Mouse (Mus musculus) left cerebral cortex, adult 11 months (tissue): ENCODE data around the gene Chd3.

Experiments used
- DNase-seq: peaks from one replicate; pipeline ENCODE4 v3.0.0; 2022; ENCODE audit warnings: low spot score

Gene Chd3

DNA sequence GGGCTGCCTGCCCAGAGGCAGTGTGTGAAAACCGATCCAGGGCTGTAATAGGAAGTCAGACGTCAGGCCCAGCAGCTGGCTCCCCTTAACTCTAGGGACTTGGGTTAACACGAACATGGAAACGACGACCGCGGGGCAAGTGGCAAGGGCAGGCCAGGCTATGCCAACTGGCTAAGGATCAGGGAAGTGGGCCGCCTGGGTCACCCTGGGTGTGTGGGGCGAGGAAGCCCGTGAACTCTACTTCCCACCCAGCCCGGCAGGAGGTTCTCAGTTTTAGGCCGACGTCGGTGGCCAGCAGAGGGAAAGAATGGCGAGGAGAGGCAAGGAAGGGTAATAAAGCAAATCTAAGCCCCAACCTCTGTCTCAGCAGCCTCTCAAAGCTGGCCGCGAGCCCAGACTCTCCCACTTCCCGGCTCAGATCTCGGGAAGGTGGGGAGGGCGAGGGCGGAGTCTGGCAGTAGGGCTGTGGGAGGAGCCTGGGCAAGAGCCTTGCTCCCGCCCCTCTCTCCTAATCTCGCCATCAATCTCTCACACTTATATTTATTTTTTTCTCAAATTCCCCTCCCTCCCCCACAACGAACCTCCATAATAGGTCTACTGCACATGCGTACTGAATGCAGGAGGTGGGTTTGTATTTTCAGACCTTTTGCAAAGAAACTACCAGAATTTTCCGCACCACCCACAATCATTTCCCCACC is 2.9 kb downstream of the Chd3 start:
- DNase-seq: peak; percentile 92

DNA sequence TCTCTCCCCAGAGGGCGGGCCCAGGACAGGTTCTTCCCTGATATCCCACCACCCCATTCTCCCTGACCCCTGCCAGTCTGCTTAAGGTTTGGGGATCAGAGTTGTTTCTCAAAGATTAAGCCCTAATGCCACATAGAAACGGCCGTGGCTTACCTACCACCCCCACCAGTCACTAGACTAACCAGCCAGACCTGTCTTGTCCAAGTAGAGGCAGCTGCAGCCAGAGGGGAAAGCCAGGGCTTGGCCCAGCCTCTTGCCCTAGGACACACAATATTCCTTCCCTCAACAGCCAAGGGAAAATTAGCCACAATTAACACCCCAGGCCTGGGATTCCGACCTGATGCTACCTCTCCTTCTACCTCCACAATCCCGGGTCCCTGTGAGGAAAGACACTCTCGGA is 3.5 kb downstream of the Chd3 start:
- no peak for DNase-seq

DNA sequence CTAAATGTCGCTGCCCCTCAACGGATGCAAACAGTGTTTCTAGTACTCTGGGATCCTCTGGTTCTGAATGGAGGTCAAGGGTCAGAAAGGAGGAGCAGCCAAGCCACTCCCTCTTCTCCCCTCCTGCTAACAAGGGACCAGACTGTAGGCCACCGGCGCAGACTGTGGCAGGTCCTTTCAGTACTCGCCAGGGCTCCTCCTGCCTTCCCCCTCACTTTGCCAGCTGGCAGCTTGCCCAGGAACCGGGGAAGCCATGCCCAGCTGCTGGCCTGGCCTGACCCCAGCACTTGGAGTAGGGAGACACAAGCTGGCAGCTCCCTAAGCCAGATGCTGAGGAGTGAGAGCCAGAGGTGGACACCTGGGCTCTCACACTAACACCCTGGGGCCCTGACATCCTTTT is 4.3 kb downstream of the Chd3 start:
- peak; percentile 87 for DNase-seq

DNA sequence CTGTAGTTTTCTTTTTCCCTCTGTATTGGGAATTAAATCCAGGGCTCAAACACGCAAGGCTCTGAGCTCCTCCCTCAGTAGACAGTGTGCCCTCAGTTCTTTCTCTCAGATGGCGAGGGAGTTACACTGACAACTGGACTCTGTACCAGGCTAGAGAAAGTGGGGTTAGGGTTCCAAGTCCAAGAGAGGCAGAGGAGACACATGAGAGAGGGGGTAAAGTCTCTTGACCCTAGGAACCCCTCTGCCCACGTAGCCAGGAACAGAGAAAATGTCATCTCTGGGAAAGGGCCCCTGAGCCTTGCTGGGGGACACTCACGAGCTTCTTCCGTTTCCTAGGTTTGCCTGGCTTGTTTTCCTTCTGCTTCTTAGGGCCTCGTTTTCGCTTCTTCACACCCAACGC is 4.8 kb downstream of the Chd3 start:
- no peak for DNase-seq

DNA sequence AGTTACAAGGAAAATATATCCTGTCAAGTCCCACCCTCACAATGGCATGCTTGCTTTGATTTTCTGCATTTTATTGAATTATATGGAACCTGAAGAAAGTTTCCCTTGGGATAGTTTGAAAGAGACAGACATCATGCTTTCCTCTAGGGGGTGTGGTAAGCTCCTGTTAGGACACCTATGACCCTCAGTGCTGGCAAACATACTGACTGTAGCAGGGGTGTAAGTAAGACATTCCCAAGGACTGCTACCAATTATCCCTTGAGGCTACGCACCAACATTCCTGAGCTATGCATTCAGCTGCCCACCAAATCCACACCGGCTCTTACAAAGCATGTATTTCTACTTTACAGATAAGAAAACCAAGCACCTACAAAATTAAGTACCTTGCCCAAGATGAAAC is 6.7 kb downstream of the Chd3 start:
- DNase-seq: no peak

DNA sequence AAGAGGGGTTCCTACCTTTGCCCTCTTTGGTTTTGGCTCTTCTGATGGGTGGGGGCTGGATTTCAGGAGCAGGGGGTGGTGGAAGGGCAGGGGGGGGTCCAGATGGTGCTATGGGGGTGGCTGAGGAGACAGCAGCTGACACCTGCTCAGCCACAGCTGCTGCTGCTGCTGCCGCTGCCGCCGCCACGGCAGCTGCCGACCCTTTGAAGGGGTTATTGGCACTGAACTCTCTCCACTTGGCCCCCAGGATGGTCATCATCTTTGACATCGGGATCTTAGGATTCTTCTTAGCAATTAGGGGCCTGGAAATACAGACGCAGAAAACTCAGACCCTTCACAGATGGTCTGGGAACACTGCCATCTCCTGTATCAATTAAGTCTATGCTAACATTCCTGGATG is 7.2 kb downstream of the Chd3 start:
- DNase-seq: no peak

DNA sequence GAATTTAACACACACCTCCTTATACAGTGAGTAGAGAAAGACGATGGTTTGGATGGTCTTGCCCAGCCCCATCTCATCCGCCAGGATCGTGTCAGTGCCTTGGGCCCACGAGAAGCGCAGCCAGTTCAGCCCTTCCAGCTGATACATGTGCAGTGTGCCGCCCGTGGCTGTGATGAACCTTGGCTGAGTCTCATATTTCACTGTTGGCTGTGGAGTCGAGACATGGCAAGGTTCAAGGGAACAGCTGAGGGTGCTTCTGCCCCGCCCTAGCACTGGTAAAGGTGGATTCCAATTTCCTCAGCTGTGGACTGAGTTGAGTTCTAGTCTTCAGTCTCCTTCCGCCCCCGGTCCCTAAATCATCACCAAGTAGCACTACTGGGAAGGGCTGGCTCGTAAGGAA is 11.5 kb downstream of the Chd3 start:
- no peak for DNase-seq

DNA sequence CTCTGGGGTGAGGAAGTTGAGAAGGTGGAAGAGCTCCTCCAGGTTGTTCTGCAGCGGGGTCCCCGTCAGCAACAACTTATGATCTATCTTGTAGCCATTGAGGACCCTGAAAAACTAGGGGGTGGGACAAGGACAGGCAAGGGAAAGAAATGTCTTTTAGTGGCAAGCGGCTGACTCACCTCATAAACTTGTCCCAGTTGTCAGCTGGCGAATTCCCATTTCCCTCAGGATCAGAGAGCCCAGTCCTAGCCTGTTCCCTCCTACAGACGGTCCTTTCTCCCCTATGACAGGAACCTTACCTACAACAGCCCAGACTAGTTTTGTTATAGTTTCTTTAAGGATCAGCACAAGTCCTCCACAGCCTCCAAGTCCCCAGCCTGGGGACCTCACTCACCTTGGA is 12.7 kb downstream of the Chd3 start:
- no peak for DNase-seq

DNA sequence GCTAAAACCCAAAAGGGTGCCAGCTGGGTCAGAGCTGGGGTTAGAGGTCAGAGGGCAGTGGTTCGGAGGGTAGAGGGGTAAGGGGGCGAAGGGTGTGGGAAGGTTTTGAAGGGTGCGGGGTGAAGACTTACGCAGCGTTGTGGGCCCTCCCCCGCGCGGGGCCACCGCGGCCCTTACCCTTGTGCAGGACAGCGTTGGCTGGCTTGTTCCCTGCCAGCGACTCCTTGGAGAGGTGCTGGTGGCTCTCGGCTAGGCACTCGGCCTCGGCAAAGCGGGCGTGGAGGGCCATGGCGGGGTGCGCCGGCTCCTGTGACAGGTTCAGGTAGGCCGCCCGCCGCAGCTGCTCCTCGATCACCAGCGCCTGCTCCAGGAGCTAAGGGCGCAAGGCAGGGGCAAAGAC is 22.8 kb downstream of the Chd3 start:
- no peak for DNase-seq

DNA sequence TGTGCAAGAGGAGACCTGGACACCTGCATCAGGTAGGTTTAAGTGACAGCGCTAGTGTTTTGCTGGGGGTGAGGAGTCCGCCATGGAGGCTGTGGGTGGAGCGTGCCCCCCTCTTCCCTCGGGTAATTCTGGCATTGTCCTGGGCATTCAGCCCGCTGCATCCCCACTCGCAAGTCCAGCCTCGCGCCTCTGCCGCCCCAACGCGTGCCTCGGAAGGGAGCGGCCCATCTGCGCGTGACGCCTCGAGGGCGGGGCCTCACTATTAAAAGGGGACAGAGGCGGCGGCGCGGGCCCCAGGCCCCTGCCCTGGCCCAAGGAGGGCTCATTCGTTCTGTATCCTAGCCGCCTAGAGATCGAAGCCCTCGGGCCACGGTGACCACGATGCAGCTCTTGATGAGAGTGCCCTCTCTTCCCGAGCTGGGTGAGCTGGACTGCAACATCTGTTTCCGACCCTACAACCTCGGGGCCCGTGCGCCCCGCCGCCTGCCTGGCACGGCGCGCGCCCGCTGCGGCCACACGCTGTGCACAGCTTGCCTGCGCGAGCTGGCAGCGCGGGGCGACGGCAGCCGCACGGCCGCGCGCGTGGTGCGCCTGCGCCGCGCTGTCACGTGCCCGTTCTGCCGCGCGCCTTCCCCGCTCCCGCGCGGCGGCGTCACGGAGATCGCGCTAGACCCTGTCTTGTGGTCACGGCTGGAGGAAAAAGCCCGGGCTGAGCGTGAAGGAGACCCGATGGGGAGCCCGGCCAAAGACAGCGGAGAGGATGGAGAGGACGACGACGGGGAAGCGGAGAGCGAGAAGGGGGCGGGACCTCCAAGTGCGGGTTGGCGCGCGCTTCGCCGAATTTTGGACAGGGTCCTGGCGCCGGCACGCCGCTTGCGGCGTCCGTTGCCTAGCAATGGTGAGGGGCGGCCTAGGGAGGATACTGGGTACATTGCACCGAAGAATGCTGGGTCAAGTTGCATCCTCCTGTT is 28.8 kb downstream of the Chd3 start, which contains the start of gene Rnf227:
Rnf227 (plus strand) TSS at position 301 of the 971 bp plus-strand sequence.
- peak; percentile 66 for DNase-seq

DNA sequence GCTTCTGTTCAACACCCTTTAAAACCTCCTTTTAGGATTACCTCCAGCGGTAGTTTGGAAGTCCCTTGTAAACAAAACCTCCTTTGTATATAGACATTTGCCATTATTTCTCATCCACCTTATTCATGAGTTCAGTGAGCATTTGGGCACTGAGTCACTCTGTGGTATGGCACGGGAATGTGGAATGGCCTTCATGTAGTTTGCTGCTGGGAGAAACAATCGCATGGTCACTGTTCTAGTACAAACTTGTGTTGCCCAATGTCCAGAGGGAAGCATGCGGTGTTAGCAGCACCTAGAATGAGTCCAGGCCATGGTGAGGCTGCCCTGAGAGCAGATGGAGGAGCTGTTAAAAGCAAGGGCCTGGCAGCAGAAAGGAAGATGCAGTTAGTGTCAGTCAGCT is 34.4 kb downstream of the Chd3 start:
- no peak for DNase-seq

DNA sequence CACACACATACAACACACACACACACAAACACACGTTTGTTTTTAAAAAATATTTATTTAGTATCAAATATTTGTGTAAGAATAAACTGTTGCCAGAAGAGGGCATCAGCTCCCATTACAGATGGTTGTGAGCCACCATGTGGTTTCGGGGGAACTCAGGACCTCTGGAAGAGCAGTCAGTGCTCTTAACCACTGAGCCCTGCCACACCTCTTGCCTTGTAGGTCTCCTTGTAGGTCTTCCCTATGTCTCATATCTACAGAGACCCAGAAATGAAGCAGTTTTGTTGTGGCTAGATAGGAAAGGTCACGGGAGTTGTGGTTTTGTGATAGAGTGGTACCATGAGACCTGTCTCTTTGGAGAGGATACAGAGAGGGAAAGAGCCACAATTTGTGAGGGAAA is 35.3 kb downstream of the Chd3 start:
- no peak for DNase-seq

DNA sequence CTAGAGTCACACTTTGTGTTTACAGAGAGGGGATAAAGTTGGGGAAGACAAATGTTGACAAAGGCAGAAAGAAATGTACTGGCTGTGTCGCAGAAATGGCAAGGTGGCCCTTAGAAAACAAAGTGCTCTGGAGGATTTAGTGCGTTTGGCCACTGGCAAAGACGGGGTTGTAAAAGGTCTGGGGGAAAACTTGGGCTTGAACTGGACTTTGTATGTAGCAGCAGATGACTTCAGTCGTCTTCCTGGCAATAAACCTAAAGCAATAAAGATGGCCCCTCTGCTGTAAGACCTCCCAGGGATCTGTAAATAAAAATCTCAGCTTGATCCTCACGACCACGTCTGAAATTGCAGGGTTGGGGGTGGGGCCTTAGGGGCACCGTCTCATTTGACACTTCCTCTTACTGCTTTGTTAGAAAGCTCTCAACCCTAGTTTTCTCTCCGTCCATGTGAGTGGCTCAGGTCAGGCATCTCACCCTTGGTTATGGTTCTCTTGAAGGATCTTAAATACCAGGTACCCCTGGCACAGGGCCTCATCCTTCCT is 36.4 kb downstream of the Chd3 start:
- no peak for DNase-seq

DNA sequence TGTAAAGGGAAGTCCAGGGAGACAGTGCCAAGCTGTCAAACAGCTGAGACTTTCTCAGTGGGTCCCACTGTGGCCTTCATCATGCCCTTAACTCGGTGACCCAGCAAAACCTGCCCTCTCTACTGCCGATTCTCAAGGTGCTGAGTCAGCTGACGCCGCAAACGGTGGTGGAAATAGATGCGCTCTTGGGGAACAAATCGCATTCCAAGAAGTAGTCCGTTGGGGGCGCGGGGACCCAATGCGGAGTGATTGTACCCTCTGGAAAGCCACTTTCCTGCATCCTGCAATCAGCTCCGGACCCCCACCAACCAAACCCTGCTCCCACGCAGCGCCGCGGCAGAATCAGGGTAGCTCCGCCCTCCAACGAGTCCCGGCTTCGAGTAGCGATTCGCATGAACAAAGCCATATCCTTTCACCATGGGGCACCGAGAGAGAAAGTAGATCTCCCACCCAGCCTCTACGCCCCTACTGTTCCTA is 37.2 kb downstream of the Chd3 start:
- peak; percentile 57 for DNase-seq

DNA sequence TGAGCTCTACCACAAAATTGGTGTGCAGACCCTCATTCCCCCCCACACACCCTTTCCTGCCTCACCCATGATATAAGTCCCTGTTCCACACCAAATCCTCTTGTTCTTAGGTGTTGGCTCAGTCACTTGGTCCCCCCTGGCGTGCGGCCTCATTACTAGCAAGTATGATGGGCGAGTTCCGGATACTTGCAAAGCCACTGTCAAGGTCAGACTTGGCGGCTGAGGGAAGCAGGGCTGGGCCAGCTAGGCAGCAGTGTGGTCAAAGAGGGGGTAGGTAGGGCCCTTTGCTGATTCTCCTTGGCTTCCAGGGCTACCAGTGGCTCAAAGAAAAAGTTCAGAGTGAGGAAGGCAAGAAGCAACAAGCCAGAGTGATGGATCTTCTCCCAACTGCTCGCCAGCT is 38.1 kb downstream of the Chd3 start:
- no peak for DNase-seq

DNA sequence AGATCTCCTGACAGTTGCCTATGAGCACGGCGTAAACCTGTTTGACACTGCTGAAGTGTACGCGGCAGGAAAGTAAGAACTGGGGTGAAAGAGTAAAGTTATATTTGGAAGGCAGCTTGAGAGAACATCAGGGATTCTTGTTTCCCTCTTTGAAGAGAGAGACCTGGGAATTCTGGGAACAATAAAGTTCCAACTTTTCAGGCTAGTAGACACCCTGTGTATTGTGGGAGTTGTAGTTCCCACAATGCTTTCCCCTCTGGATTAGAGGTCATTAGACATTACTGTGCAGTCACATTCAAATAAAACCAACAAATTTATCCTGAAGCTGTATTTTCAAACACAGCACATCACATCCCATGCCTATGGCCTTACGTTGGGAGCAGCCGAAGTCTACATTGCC is 40.7 kb downstream of the Chd3 start:
- no peak for DNase-seq

DNA sequence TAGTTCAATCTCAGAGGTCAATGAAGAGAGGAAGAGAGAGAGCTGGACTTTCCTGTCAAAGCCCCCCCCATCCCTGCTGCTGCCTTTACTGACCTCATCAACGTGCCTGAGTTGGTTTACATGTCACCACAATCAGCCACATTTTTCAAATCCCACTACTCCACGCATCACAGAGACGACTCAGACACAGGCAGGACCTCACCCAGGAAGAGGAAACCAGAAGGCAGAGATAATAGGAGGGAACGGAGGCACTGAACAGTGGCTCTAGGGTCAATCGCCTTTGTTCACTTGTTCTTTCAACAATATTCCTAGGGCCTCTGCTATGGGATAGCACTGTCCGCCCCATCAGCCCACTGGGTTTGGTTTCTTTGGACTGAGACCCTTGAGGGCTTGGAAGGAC is 41.6 kb downstream of the Chd3 start:
- DNase-seq: no peak

DNA sequence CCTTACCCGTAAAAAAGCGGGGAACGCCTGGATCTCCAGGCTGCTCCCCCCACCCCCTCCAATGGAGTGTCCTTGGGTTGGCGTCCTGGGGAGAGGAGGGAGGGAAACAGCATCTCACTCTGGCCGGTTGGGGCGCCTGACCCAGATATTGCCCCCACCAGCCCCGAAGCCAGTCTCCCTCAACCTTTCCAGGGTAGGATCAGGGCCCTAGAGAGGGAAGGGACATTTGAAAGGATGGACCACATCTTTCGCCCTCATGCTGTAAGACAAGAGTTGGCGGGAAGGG is 42.1 kb downstream of the Chd3 start:
- no peak for DNase-seq

DNA sequence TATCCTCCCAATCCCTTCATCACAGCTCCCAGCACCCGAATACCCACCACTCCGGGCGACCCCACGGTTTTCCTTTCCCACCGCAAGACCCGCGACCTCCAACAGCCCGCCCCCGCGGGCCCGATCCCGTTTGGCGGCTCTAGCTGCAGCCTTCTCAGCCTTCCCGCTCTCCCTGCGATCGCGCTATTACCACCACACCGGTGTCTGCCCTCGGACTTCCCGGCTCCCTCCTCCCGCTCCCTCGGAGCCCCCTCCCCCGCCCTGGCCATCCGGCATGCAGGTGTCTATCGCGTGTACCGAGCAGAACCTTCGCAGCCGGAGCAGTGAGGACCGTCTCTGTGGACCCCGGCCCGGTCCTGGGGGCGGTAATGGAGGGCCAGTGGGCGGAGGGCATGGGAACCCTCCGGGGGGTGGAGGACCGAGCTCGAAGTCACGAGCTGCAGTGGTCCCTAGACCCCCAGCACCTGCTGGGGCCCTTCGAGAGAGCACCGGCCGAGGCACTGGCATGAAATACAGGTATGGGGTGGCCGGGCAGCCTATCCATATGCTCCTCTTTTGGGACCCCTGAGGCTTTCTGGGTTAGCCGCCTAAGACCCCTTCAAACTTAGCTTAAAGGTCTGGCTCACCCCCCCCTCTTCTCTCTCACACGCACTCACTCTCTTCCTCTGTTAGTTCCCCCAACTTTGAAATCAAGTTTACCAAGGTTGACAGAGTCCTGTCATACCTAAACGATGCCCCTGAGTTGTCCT is 42.6 kb downstream of the Chd3 start:
- DNase-seq: no peak

DNA sequence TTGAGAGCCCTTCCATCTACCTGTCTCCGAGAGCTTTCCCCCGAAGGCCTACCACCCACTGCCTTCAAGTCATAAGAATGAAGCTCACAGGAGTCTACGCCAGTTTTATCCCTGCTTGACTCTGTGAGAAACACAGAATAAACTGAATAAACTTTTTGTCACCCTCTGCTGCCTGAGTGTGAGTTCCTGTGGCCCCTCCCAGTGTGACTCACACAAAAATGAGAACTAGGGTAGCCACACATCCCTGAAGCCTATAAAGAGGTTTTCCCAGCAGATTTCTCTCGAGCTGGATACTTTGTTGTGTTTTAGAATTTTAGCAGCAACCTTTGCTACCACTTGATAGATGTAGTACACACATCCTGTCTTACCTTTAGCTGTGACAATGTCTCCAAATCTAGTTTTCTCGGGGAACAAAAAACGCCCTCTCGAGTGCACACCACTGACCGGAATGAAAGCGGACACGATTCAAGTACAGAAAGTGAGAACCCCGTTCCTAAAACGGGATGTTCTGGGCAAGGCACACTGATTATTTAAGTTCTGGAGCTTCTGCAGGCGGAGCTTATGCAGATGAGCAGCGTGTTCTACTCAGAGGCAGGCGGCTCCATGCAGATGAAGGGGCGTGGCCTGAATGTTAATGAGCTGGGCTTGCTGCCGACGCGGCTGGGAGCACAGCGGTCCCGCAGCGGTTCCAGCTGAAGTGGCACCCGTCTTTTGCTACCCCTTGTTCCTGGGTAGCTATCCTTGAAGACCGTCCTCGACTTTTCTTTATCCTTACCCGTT is 43.4 kb downstream of the Chd3 start, which contains the start of gene Kcnab3:
Kcnab3 (plus strand) TSS at position 631 of the 780 bp plus-strand sequence.
- peak; percentile 70 for DNase-seq

DNA sequence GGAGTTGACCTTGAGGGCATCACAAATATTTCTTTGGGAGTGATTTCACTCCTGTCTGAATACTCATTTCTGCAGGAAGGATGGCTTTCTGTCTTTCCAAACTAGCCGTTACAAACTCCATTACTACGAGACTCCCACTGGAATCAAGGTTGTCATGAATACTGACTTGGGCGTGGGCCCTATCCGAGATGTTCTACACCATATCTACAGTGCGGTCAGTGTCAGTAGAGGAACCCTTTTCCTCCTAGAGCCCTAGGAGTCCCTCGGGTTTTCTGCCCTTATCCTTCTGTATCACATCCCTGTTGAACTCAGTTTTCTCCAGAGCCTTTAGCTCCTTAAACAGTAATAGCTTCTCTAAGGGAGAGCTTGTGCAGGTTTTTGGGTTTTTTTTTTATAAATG is 44.5 kb downstream of the Chd3 start:
- no peak for DNase-seq
